Mouse (Mus musculus) heart, postnatal 25 days (tissue): ENCODE data around the gene Cplx3. TPM values are rescaled to one million over a fixed set of nuclear protein-coding genes. Genes with fewer than 3 reads are reported as not detected.

Experiments
- DNase-seq: peaks from one replicate; pipeline ENCODE4 v3.0.0; 2022; ENCODE audit warnings: low spot score
- intact Hi-C: fragments of 180-260 bp; cut with DNase I; formaldehyde crosslinking; loops from one replicate; pipeline ENCODE4 v1.15.1; 2025
- total RNA-seq, 2 experiments: library from RNA; stranded (reverse); gene quantifications; 2 replicates each; pipeline ENCODE4 v1.2.3; 2021

Cplx3 gene
- total RNA-seq, 2 experiments from 2014 or later, result not detected

DNA sequence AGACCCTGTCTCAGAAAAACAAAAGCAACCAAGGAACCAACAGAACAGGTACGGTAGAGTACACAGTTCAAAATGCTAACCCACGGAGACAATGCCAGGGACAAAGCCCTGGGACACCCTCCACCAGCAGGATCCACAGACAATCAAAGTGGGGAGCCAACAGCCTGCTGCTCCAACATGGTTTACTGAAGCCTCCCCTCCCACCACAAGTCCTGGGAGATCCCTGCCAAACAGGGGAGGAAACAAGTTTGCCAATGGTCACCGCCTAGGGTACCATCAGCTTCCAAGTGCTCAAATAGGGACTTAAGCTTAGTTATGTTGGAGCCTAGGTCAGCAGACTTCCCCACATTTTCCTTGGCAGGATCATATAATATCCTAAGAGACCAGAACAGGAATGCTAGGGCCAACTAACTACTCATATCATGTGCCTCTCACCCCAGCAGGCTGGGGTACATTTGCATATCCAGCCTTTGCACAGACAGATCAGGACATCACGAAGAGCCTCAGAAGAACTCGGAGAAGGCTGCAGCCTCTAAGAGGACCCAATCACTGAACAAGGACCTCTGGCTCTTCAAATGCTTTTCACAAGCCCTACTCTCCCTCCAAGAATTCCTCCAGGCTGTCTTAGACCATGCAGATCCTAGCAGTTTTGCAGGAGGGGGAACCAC is 33.7 kb upstream of the Cplx3 start:
- no peak for DNase-seq
- intact Hi-C loops, result loop anchor here (5.0 kb wide), 1 partner anchor 117 kb away; the partner anchor contains the start of gene Cox5a

DNA sequence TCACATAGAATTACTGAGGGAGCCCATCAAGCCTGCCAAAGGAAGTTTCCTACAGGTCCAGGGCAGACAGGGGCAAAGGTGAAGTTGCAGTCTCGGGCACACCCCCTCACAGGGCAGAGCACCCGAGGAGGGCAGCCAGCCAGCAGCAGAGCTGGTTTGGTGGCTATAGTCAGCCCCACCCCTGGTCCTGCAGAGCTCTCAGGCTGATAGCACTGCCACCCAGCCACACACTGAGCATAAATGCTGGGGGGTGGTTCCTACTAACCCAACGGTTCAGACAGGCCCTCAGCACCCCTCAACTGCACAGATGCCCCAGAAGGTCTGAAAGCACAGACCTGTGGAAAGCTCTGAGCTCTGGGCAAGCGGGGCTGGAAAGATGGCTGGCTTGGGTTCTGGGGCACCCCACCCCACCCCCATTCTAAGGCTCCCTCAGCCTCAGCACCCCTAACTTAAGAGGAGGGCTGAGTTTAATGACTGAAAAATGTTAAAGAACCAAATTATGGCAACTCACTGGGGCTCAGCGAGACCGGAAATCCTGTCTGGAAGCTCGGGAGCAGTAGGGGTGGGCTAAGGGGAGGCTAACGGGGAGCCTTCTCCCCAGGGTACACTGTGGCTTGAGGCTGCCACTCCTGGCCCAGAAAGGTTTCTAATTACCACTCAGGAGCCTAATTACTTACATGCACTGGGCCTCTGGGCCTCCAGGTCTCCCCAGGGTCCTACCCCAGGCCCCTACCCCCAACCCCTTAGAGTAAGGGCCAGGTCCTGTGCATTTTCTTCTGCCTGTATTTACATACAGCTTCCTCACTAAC is 32.8 kb upstream of the Cplx3 start:
- intact Hi-C loops, result no loop called here
- no peak for DNase-seq

DNA sequence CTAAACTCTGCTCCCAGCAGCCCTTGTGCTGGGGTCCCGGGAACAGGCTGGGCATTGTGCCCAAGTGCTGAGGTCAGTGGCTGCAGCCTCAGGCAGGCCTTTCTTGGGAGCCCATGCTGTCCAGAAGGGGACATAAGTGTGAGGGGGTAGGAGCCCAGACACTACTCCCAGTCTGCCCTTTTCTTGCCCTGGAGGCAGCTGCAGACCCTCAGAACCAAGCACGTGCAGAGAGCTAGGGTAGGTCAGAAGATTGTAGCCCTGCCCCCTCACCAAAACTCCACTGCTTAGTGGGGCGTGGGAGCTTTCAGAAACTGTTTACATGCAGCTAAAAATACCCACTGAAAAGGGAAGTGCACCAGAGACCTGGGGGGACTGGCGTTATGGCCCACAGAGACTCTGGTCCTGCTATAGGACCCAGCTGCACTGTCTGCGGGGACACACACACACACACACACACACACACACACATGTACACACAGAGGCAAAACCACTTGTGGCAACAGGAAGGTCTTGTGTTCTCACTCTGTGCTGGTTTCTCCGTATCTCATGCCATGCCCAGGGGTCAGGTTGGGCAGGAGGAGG is 31.8 kb upstream of the Cplx3 start:
- peak; percentile 48 for DNase-seq
- intact Hi-C loops, result no loop called here

DNA sequence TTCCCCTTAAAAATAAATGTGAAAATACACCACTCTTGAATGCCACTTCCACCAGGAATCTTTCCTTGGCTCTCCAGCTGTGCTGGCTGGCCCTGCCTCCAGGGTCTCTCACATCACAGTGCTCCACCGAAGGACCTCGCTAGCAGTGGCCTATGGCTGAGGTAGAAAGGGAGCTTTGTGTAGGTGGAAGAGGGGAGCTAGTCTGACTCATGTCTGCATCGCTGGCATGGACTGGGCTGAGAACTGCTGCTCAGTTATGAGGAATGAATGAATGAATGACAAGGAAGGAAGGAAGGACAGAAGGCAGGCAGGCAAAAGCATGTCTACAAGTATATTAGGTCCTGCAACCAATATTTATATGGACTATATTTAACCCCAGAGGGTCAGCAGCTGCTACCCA is 31.2 kb upstream of the Cplx3 start:
- DNase-seq, result no peak
- intact Hi-C loops, result no loop called here

DNA sequence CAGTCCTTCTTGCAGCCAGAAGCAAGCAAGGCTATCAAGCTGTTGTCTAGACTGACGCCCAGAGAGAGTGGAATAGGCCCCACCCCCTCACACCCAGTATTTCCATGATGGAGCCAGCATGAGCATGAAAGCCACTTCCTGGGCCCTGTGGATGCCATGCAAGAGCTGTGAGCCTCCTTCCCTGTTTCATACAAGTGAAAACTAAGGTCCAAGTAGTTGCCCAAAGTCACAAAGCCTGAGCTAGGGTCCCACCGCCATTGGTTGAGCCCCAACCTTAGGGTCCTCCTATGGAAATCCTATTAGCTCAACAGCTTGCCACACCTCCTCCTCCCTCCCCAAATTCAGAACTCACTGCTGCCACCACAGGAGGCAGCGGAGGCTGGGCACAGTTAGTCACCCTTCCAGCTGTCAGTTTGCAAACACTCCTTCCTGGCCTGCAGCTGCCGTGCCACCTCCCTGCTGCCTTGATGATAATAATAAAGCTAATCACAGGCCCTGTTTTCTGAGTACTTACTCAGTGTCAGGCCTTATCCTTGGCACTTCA is 27.5 kb upstream of the Cplx3 start:
- DNase-seq, result no peak
- intact Hi-C loops, result no loop called here

DNA sequence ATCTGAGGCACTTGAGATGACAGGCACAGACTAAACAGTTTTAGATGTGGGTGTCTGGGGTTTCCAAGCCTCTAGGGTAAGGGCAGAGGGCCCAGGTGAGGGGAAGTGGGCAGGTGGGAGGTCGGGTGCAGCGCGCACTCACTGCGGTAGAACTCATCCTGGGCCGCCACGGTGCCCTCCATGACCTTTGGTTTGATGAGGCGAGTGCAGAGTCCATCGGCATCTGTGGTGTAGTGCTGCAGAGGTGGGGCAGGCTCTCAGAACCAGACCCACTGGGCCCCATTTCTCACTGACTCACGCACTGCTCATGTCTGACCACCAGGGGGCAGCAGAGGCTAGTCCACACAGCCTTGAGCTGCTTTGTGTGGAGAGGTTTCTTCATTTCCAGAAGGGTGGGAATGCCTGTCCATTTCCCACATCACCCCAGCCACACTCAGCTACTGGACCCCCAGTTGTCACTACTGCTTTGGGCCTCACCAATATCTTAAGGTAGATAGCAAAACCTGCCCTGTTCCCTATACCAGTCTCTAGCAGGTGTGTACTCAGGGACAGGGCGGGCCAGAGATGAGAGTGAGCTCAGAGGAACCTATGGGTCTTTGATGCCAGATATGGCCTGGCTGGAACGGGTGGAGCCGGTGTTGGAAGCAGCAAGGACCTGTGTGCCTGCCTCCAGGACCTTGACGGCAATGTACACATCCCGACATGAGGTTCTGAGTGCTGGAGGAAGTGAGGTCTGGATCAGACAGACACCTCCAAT is 23.2 kb upstream of the Cplx3 start:
- peak; percentile 52 for DNase-seq
- intact Hi-C loops, result loop anchor here (1.0 kb wide), 1 partner anchor 26 kb away; no protein-coding TSS in a partner anchor

DNA sequence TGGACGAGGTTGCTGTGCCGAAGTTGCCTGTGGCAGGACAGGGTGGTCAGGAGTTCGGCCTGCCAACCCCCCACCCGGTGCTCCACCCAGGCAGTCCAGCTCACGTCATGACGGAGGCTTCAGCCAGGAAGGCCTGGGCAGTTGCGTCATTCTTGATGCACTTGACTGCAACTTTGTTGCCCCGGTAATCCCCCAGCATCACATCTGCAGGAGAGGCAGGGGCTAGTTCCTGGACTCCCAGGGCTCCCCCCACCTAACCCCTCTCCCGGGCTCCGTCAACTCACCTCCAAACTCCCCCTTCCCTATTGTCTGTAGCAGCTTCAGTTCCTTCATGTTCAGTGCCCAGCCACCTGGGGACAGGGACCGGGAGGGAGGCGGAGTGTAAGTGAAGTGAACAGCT is 22.6 kb upstream of the Cplx3 start:
- intact Hi-C loops, result loop anchor here (1.0 kb wide), 1 partner anchor 27 kb away; no protein-coding TSS in a partner anchor
- no peak for DNase-seq

DNA sequence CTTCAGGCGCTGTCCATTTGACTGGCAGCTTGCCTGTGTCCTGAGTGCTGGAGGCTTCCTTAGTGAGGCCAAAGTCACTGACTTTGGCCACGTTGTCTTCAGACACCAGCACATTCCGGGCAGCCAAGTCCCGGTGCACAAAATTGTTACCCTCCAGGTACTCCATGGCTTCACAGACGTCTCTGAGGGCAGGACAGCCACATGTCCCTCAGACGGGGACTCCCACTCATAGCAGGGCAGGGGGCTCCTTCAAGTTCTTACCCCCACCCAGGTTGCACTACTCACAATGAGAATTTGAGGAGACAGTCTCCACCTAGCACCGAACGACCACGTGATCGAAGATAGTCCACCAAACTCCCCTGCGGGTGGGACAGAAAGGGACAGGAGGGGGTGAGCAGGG is 21.8 kb upstream of the Cplx3 start:
- intact Hi-C loops, result no loop called here
- DNase-seq, result no peak

DNA sequence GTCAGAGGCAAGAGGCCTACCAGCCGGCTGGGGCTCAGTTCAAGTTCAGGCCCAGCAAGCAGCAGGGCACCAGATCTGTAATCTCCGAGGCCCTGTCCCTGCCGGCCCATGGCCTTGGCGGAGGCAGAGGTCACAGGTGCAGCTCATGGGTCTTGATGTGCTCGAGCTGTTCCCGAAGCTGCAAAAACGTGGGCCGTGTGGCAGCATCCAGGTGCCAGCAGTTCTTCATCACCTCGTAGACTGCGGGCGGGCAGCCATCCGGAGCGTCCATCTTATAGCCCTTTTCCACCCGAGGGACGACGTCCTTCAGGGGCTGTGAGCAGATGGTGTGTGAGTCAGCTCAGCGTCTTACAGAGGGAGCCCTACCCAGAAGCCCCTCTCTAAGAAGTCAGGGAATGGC is 21.1 kb upstream of the Cplx3 start:
- DNase-seq, result no peak
- intact Hi-C loops, result no loop called here

DNA sequence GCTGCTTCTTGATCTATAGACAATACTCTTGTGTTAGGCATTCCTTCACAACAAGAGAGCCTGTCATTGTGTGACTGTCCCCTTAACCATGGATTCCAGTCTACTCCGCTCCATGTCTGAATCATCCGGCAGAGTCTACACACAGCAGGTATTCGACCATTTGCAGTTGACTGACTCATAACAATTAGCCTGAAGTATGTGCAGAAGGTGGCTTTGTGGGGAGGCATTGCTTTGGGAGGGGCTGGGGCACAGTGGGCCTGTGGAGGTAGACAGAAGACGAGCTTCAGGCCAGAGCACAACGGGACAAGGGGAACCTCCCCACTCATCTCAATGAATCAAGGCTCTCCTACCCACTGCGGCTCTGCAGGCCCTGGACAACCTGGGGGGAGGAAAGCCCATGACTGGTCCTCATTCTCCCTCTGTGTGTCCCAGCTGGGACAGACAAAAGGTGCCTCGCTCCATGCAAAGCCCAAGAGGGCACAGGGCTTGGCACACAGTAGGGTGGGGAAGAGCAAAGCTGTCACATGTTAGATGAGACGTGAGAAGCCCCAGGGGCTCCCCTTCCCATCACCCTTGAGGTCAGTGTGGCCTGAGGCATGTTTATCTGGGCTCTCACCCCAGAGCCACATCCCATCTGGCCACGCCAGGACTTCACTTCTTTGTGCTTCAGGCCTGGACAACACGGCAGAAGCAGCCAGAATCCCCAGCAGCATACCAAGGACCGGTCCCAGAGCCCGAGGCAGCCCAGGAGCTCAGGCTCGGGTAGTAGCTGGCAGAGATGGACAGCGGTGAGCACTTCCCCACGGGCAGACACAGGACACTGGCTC is 19.8 kb upstream of the Cplx3 start:
- intact Hi-C loops, result no loop called here
- no peak for DNase-seq

DNA sequence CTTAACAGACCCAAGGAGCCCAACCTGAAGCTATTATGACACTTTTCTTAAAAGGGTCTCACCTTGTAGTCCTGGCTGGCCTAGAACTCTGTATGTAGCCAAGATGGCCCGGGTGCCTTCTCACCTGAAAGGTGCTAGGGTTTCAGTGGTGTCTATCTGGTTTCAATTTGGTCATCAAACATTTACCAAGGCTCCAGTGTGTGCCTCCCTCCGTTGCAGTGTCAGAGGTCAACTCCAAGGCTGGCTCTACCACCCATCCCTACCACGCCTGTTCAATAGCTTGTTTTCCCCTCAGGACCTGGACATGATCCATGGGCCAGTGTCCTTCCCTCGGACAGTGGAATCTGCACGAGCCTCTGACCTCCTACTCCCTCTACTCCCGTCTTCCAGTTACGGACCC is 18.2 kb upstream of the Cplx3 start:
- intact Hi-C loops, result no loop called here
- DNase-seq, result no peak

DNA sequence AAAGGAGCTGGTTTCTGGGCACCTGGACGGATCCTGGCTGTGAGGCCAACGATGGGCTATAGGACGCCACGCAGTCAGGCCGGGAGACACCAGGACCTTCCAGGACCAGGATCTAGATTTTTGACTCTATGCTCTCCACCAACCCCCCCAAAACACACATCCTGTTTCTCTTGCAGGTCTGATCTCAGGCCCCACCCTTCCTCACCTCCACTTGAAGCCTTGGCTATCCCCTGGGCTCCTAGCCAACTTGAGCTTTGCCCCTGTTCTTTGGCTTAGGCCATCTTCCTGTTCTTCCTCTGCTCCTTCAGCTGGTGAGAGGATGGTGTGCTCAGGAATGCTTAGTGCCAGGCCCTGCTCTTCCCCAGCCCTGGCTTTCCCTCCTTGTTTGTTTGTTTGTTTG is 14.6 kb upstream of the Cplx3 start, which contains the start of gene Lman1l:
Gene Lman1l, minus strand, starts transcription at position 101 of the 400 bp plus-strand sequence.
- intact Hi-C loops, result no loop called here
- no peak for DNase-seq

DNA sequence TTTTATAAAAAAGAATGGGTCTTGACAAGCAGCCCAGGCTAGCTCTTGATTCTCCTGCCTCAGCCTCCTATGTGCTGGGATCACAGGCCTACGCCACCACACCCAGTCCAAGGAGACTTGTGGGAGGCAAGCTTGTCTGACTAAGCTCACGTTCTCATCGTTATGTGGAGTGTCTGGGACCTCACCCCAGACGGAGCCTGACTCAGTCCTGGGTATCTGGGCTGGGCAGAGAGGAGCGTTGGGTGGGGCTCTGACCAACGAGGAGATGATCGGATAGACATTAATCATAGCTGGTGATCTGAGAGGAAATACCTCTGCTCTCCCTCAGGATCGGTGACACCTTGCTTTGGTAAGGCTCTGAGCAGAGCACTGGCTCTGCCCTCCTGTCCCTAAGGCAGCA is 12.8 kb upstream of the Cplx3 start:
- no peak for DNase-seq
- intact Hi-C loops, result no loop called here

DNA sequence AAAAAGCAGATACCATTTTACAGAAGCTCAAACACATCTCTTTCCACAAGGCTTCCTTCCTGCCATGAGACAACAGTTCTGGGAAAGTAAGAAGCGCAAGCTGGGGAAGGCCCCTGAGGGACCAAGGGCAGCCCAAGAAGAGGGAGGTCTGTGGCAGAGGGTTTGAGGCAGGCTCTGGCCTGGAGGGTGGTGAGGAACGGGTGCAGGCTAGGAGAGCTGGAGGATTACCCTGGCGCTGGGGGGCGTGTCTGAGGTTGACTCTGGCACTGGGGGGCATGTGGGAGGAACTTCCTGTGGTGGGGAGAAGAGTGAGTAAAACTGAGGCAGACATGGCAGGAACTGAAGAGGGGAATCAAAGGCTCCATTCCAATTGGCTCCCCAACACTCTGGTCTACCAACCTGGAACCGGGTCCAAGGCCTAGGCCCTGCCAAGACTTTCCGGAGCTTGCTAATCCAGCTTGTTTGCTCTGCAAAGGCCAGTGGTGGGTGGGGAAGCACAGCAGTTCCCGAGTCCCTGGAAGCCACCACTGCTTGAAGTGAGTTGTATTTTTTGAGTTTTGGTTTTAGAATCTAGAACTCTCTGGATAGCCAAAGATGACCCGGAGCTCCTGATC is 11.6 kb upstream of the Cplx3 start:
- intact Hi-C loops, result no loop called here
- DNase-seq, result no peak

DNA sequence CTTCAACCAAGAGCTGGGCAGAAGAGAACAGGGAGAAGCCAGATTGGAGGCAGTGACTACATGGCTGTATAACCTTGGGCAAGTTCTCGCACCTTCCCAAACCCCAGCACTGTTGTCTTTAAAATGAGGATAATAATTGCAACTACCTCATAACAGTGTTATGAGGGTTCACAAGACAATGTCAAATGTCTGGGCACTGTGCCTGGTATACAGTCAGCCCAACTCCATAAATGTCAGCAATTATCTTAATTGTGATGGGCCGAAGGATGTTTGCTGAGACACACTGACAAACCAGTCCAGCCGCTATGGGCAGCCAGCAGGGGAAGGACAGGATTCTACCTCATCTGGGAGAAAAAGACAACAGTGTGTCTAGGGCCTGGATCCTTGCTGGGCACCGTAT is 8.7 kb upstream of the Cplx3 start:
- DNase-seq, result no peak
- intact Hi-C loops, result no loop called here

DNA sequence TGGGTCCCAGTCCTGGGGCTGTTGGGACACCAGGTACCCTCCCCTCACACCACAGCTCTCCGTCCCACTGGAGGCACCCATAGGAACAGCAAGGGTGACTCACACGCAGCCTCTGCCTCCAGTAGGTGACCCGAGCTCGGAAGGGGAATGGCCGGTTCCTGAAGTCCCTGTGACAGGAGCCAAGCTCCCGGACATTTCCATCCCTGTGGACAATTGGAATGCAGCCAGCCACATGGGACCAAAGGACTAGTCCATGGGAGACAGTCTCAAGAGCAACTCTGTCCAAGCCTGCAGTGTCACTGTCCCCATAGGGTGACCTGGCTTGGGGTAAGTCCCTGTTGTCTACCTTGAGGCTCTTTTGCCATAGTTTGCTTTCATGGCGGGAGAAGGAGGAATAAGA is 7.9 kb upstream of the Cplx3 start:
- intact Hi-C loops, result no loop called here
- no peak for DNase-seq

DNA sequence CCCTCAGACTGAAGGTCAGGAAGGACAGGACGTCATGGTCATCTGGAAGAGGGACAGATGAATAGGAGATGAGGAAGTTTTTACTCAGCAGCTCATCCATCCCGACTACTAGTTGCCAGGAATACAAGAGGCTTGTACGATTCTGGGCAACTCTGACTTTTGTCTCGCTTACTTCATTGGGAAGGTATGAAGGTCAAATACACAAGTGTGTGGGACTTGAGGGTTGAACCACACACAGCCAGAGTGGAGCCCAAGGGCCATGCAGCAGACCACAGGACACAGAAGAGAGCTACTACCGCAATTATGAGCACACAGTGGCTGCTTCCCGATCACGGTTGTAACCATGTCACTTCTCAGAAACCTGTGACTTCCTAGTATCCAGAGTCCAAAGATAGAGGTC is 6.5 kb upstream of the Cplx3 start:
- intact Hi-C loops, result no loop called here

DNA sequence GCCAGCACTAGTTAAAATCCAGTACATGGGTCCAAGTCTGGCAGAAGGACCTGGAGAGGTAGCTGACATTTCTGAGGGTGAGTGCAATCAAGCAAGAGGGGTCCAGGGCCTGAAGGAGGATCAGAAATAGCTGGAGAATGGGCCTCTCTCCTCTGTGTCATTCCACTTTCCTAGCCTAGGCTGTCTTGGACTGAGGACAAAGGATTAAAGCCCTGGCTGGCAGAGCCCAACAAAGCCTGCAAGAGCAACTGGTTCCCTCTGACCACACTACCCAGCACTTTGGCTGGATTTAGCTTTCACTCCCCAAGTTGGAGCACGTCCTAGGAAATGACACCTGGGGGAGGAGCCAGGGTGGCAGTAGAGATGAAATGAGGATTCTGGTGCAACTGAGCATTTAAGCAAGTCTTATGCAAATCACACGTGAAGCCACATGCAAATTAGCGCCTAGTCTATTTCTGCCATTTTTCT is 4.3 kb upstream of the Cplx3 start:
- intact Hi-C loops, result no loop called here
- no peak for DNase-seq

More for the DNA sequence above, 6.5 kb upstream of the Cplx3 start:
- DNase-seq, result no peak

DNA sequence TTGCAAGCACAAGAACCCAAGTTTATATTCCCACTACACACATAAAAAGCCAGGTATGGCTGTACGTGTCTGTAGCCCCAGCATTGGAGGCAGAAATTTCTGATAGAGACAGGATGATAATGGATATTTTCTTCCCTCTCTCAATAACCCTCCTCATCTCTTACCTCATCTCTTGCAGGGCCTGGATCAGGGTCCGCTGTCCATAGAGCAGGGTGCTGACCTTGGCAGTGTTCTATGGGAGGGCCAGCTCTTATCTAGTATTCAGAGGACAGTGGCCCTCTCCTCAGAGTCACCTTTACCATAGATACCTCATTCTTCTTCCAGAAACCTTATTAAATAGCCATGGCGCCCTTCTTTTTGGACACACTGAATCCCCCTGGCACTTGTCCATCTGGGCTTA is 3.7 kb upstream of the Cplx3 start:
- intact Hi-C loops, result no loop called here
- DNase-seq, result no peak
